In the genomic region with DNA sequence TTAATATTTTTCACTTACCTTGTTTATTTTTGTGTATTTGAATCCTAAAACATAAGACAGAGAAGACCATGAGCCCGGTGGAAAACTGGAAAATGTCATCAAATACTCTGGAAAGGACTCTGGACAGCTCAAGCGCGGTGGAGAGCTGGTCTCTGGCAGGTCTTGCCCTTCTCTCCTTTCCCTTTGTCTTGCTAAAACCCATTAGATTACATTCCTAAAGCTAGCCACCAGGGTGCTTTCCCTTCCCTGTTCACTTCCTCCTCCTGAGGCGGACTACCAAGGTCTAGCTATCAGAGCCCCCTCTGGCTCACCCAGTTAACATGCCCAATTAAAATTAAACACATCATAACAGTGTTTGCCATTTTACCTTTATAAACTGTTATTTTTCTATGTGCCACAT, we compare ENCODE assay signal across 9 mouse cellular contexts.
"Had no signal": no experiment of that assay in that cellular context is flagged by ENCODE, and none has a peak within 500 bp of the region (broad histone marks: within the 10 kb centered on the region; RNA-seq: fewer than 3 reads in every experiment).

No protein-coding gene starts in this region.

- DNase-seq: kidney, postnatal 14 days; layer of hippocampus, postnatal 36 days; lung, embryonic 14.5 days; lung, postnatal 10 days; lung, postnatal 4 days; right cerebral cortex, adult 18-20 months; right cerebral cortex, postnatal 25 days had no signal

- ATAC-seq: liver, embryonic 12.5 days; midbrain, embryonic 16.5 days had no signal
